Mouse (Mus musculus) heart, embryonic 11.5 days (tissue): Measurements from ENCODE around the gene Gm30191. TPM values are rescaled to one million over a fixed set of nuclear protein-coding genes. Genes with fewer than 3 reads are reported as not detected.

Experiments used
- ATAC-seq: fragments of 200-750 bp; cut with Nextera tagmentation; replicated peaks from 2 replicates; pipeline ENCODE4 v1.8.0; 2017; ENCODE audit warnings: moderate library complexity; ENCODE audit not compliant: insufficient number of reproducible peaks, low FRiP score, low TSS enrichment
- H3K27ac ChIP-seq: fragments of 300-500 bp; sonication (generic); 2 replicates; pipeline ENCODE4 v1.5.1; 2014; ENCODE audit warnings: mild to moderate bottlenecking, low read depth, low read length
- H3K27me3 ChIP-seq: fragments of 300-500 bp; sonication (generic); 2 replicates; pipeline ENCODE4 v1.6.1; 2014; ENCODE audit warnings: mild to moderate bottlenecking, low read length, mixed read lengths; ENCODE audit not compliant: control insufficient read depth, insufficient read depth
- H3K36me3 ChIP-seq: fragments of 300-500 bp; sonication (generic); 2 replicates; pipeline ENCODE4 v1.6.1; 2014; ENCODE audit warnings: mild to moderate bottlenecking, low read length, moderate library complexity, mixed read lengths; ENCODE audit not compliant: control insufficient read depth, insufficient read depth
- H3K4me1 ChIP-seq: fragments of 300-500 bp; sonication (generic); 2 replicates; pipeline ENCODE4 v1.6.1; 2014; ENCODE audit warnings: low read length; ENCODE audit not compliant: control insufficient read depth, insufficient read depth
- H3K4me2 ChIP-seq: fragments of 300-500 bp; sonication (generic); 2 replicates; pipeline ENCODE4 v1.6.1; 2014; ENCODE audit warnings: mild to moderate bottlenecking, moderate library complexity
- H3K4me3 ChIP-seq: fragments of 300-500 bp; sonication (generic); 2 replicates; pipeline ENCODE4 v1.5.1; 2014; ENCODE audit warnings: low read depth, low read length
- H3K9ac ChIP-seq: fragments of 300-500 bp; sonication (generic); 2 replicates; pipeline ENCODE4 v1.6.1; 2014; ENCODE audit warnings: mild to moderate bottlenecking, low read depth, low read length, moderate library complexity
- H3K9me3 ChIP-seq: fragments of 300-500 bp; sonication (generic); replicated peaks from 2 replicates; pipeline ENCODE4 v1.6.1; 2016; ENCODE audit warnings: low read length; ENCODE audit not compliant: control insufficient read depth
- WGBS: fragments of 180-500 bp; shearing (Covaris S2); extraction: QIAGEN DNeasy Blood & Tissue Kit; methylation state at CpG from one replicate; pipeline ENCODE4 v1.1.7; 2014; ENCODE audit not compliant: insufficient replicate concordance; 5-methylcytosine and 5-hydroxymethylcytosine counted together
- polyA plus RNA-seq: library from polyadenylated mRNA; unstranded; fragments of >200 nt; fragmentation: Nextera tagmentation; extraction: Ambion mirVana; gene quantifications from 2 replicates; pipeline ENCODE4 v1.2.1, GENCODE M21; 2014

Gene Gm30191
- polyA plus RNA-seq, 1 experiment from 2014 or later = not detected

DNA sequence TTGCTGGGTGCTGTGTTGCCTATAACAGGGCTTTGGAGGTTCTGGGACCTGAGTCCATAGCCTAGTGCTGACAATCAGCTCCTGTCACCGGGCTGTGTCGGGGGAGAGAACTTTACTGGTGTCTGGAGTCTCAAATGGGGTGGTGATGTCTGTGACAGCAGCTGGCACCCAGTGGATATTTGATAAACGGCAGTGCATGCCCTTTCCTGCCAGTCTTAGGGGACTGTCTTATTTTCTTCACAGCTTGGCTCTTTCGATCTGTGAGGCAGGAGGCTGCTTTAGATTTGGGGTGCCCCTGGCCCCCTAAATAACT is 52.7 kb downstream of the Gm30191 start:
- H3K36me3 ChIP-seq = no peaks in the 10 kb centered on the region
- ATAC-seq = no peak
- no peaks in the 10 kb centered on the region; the same call in 1 of the 2 replicates for H3K9me3 ChIP-seq
- H3K9ac ChIP-seq = no peak overlapping the region
- WGBS = 30% methylated on average over 4 of the region's 4 CpGs
- H3K4me1 ChIP-seq = peaks cover 20% of the 10 kb centered on the region
- H3K27me3 ChIP-seq = no peaks in the 10 kb centered on the region
- peak overlapping the region; percentile 75 for H3K27ac ChIP-seq
- H3K4me2 ChIP-seq = peak overlapping the region; percentile 30
- H3K4me3 ChIP-seq = peak overlapping the region; percentile 10; the same call in 1 of the 2 replicates

Other genes starting within 250 kb of the Gm30191 start
- 35.3 and 35.6 TPM in 2 replicates for gene Dhdds, start 246.0 kb upstream of the Gm30191 start, polyA plus RNA-seq
- 0.21 and 0.30 TPM in 2 replicates for gene Lin28a, start 228.1 kb upstream of the Gm30191 start, polyA plus RNA-seq
- gene Zfp683, start 193.1 kb upstream of the Gm30191 start, polyA plus RNA-seq = not detected in 2 replicates
- gene Crybg2, start 186.1 kb upstream of the Gm30191 start, polyA plus RNA-seq = 0.52 and 1.1 TPM in 2 replicates
- 3.9 and 6.2 TPM in 2 replicates for gene Cd52, start 151.9 kb upstream of the Gm30191 start, polyA plus RNA-seq
- gene Ubxn11, start 144.4 kb upstream of the Gm30191 start, polyA plus RNA-seq = 2.0 and 3.2 TPM in 2 replicates
- gene Sh3bgrl3, start 118.1 kb upstream of the Gm30191 start, polyA plus RNA-seq = 179 and 220 TPM in 2 replicates
- 23.1 and 27.9 TPM in 2 replicates for gene Cep85, start 59.8 kb upstream of the Gm30191 start, polyA plus RNA-seq
- gene Gm7534, start 43.9 kb upstream of the Gm30191 start, polyA plus RNA-seq = not detected in 2 replicates
- gene Catsper4, start 19.6 kb upstream of the Gm30191 start, polyA plus RNA-seq = not detected in 2 replicates
- gene Cnksr1, start 8.5 kb upstream of the Gm30191 start, polyA plus RNA-seq = 0.63 and 0.97 TPM in 2 replicates
- gene E130218I03Rik, start 3.3 kb upstream of the Gm30191 start, polyA plus RNA-seq = 0.23 TPM in 1 of 2 replicates, not detected in the other
- 11.5 and 12.4 TPM in 2 replicates for gene Zfp593, start 1.3 kb upstream of the Gm30191 start, polyA plus RNA-seq
- 3.7 and 4.4 TPM in 2 replicates for gene Grrp1, start 7.2 kb downstream of the Gm30191 start, polyA plus RNA-seq
- 13.7 and 16.3 TPM in 2 replicates for gene Pdik1l, start 41.0 kb downstream of the Gm30191 start, polyA plus RNA-seq
- gene Trim63, start 68.2 kb downstream of the Gm30191 start, polyA plus RNA-seq = 21.6 and 22.1 TPM in 2 replicates
- 0.26 TPM in 1 of 2 replicates, not detected in the other for gene Slc30a2, start 96.2 kb downstream of the Gm30191 start, polyA plus RNA-seq
- gene Extl1, start 136.9 kb downstream of the Gm30191 start, polyA plus RNA-seq = 2.0 and 2.7 TPM in 2 replicates
- 11.7 and 11.8 TPM in 2 replicates for gene Pafah2, start 149.4 kb downstream of the Gm30191 start, polyA plus RNA-seq
- gene Stmn1, start 221.4 kb downstream of the Gm30191 start, polyA plus RNA-seq = 962 and 991 TPM in 2 replicates
- 4.2 and 4.8 TPM in 2 replicates for gene Paqr7, start 249.8 kb downstream of the Gm30191 start, polyA plus RNA-seq